Mouse (Mus musculus): ENCODE measurements around the gene Btf3l4. TPM values are rescaled to one million over a fixed set of nuclear protein-coding genes. Genes with fewer than 3 reads are reported as not detected.

The Btf3l4 gene
- total RNA-seq, 1 experiment from 2014 or later: 40.9 TPM

Other genes starting within 250 kb of the Btf3l4 start
- 59.7 and 79.0 TPM in 2 replicates for gene Cc2d1b, start 213.7 kb downstream of the Btf3l4 start, total RNA-seq (2017)
- not detected in 2 replicates for gene 3110021N24Rik, start 114.0 kb downstream of the Btf3l4 start, total RNA-seq (2017)
- gene Zfyve9, start 52.8 kb downstream of the Btf3l4 start, total RNA-seq (2017): 2.8 and 3.4 TPM in 2 replicates
- 37.0 and 40.7 TPM in 2 replicates for gene Txndc12, start 987 bp upstream of the Btf3l4 start, total RNA-seq (2017)
- gene Kti12, start 14.2 kb upstream of the Btf3l4 start, total RNA-seq (2017): 12.7 and 16.0 TPM in 2 replicates
- gene A730015C16Rik, start 15.0 kb upstream of the Btf3l4 start, total RNA-seq (2017): 0.37 and 0.70 TPM in 2 replicates
- 0.81 TPM in 1 of 2 replicates, not detected in the other for gene Rab3b, start 45.4 kb upstream of the Btf3l4 start, total RNA-seq (2017)
- 187 and 204 TPM in 2 replicates for gene Nrd1, start 167.0 kb upstream of the Btf3l4 start, total RNA-seq (2017)

All from neutrophil, adult 5-6 weeks (primary cell).